Mouse (Mus musculus): Measurements from ENCODE around the gene Cdyl. TPM values are rescaled to one million over a fixed set of nuclear protein-coding genes. Genes with fewer than 3 reads are reported as not detected.

Cdyl gene
- total RNA-seq, 2 experiments from 2014 or later: 20.5 to 26.4 TPM

- no peak for DNase-seq
Observed at GRCm38 (mm10) chr13:35760372-35760771, 100.7 kb downstream of the Cdyl start.

- DNase-seq: no peak
Observed at GRCm38 (mm10) chr13:35764559-35764958, 104.9 kb downstream of the Cdyl start.

- DNase-seq: peak; percentile 11 to 19
Observed at GRCm38 (mm10) chr13:35765817-35766216, 106.2 kb downstream of the Cdyl start.

DNA sequence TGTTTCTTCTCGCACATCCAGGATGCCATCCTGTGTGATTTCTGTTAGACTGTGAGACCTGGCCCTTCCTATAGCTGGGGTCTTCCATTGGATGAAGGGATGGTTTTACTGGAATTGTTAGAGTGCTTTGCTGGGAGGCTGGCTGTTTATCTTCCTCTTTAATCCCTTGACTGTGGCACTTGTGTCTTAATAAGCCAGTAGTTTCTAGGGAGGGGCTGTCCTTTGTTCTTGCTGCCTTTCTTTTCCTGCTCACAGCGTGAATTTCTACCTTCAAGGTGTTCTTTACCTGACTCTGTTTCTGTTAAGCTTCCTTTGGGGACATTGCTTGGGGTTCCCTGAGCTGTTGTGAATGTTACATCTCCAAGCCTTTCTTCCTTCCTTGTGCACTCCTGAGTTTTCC is 110.0 kb downstream of the Cdyl start:
- DNase-seq: no peak

- no peak for DNase-seq
Observed at GRCm38 (mm10) chr13:35770421-35770820, 110.8 kb downstream of the Cdyl start.

- DNase-seq: peak; percentile 58 to 62
Observed at GRCm38 (mm10) chr13:35771968-35772382, 112.3 kb downstream of the Cdyl start.

- DNase-seq: peak; percentile 23 to 45
Observed at GRCm38 (mm10) chr13:35773763-35774162, 114.1 kb downstream of the Cdyl start.

GRCm38 (mm10) chr13:35776123-35776522 is 116.5 kb downstream of the Cdyl start:
- no peak for DNase-seq

- no peak for DNase-seq
Observed at GRCm38 (mm10) chr13:35780714-35781113, 121.1 kb downstream of the Cdyl start.

DNA sequence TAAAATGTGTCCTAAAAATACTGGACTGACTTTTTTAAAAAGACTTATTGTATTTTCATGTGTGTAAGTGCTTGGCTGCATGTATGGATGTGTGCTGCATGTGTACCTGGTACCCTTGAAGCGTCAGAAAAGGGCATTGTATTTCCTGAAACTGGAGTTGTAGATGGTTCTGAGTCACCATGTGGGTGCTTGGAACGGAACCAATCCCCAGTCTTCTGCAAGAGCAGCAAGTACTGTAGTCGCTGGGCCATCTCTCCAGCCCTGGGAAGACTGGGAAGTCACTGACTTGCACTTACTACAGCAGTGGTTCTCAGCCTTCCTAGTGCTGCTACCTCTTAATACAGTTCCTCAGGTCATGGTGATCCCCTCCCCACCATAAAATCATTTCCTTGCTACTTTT is 122.1 kb downstream of the Cdyl start:
- DNase-seq: peak; percentile 58 to 61

- DNase-seq: peak; percentile 62 to 68
Observed at GRCm38 (mm10) chr13:35782949-35783348, 123.3 kb downstream of the Cdyl start.

DNA sequence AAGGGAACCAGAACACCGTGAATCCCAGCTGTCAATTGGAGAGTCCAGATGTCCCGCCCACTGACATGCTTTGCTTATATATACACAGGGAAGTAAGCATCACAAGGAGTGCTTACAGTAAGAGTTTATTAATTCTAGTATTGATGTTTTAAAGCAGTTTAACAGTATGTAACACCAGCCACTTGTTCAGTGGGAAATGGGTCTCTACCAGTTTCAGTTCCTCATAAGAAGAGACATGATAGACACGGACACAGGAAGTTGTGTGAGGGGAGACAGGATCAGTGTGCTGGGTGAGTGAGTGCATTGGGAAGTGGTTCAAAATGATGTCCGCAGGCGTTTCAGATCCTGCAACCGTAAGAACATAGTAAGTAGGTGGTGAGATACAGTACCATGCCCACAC is 123.9 kb downstream of the Cdyl start:
- DNase-seq: no peak

DNA sequence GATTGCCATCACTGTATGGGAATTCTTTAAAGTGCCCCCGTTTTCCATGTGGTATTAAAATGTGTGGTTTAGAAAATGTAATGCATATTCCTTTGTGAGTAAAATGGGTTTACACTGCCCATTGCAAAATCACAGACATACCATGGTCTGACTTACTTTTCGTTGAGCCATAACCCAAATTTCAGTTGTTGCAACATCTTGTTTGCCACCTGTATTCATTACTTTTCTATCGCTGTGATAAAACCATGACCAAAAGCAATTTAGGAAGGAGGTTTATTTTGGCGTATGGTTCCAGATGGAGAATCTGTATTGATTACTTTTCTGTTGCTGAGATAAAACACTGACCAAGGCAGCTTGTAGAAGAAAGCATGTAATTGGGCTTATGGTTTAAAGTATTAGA is 124.6 kb downstream of the Cdyl start:
- no peak for DNase-seq

DNA sequence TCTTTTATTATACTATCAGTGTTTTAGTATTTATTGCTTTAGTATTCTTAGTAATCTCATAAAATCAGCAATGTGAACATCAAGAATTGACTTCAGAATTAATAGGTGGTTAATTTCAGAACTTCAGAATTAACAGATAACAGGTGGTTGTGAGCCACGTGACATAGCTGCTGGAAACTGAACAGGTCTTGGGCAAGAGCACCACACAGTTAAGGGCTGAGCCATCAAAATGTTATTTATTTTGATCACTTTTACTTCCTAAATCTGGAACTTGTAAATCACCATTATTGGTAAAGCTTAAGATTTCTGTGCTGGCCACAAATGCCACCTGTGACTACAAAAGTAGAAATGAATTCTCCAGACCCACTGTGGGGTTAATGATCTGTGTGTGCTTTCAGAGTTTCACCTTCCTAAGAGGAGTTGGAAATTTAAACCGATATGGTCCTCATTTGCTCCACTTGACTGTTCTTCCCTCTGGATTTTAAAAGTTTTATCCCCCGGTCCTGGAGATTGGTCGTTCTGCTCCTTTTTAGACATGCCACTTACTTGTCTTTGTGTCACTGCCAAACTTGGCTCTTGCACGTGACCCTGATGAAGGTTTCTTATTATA is 125.8 kb downstream of the Cdyl start:
- DNase-seq: no peak

- no peak for DNase-seq
Observed at GRCm38 (mm10) chr13:35786726-35787399, 127.2 kb downstream of the Cdyl start.

- DNase-seq: no peak
Observed at GRCm38 (mm10) chr13:35789577-35789976, 129.9 kb downstream of the Cdyl start.

- DNase-seq: no peak
Observed at GRCm38 (mm10) chr13:35790431-35790830, 130.8 kb downstream of the Cdyl start.

DNA sequence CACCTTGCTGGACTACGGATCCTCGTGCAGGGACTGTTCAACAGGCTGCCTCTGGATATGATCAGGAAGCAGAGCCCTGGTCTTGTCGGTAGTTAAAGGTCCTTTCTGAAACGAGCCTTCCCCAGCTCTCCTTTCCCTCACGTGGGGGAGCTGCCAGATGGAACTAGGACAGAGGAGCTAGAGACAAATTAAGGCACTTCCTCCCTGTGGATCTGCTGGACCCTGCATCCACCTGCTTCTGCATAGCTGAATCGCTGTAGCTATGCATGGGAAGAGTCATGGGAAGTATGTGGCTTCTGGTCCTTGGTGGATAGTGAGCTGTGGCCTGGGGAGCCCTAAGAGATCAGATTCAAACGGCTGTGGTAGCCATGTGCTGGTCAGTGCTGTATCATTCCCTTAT is 134.7 kb downstream of the Cdyl start:
- DNase-seq: no peak

DNA sequence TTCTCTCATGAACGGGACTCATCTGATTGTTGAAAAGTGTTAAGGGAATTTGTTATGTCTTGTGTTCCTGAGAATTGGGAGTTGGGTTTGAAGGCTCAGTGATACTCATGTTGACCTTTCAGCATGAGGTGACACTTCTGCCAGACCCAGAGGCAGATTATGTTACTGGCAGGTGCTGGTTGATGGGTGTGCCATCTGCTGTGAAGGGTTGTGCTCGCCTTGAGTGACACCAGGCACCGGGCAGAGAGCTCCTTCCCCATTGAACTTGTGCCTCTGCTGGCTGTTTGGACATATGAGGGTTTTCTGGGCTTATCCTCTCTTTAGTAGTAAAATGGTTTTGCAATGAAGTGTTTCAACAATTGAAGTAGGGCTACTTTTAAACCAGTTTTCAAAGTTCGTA is 135.1 kb downstream of the Cdyl start:
- DNase-seq: no peak

DNA sequence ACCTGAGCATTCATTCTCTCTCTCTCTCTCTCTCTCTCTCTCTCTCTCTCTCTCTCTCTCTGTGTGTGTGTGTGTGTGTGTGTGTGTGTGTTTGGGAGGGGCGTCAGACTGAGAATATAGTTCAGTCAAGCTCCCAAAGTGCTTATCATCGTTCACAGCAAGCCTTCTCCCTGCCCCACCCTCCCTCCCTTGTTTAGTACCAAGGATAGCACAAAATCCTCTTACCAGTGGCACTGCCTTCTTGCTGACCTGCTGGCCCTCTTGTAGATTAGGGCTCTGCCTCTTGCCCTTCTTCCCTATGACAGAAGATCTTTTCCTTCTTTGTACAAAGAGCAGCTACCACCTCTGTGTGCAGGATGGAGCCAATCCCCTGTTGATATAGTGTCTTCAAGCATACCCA is 136.3 kb downstream of the Cdyl start:
- DNase-seq: no peak

DNA sequence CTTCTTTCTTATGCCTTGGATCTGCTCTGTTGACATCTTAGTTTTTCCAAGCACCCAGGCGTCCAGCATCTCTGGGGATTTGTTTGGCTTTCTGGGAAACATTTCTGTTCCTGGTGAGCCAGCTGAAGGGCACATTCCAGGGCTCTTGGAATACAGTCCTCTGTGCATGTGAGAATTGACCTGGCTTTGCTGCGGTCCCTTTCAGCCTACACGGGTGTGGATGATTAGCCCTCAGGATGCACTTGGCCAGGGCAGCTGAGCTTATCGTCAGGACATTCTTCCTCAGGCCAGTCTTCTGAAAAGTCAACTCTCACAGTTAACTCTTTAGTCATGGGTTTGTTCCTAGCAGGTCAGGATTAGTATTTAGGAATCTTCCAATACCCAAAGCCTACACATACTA is 136.7 kb downstream of the Cdyl start:
- DNase-seq: no peak

GRCm38 (mm10) chr13:35797811-35798522 is 138.3 kb downstream of the Cdyl start:
- no peak for DNase-seq

- peak; percentile 33 to 53 for DNase-seq
Observed at GRCm38 (mm10) chr13:35798645-35799044, 139.0 kb downstream of the Cdyl start.

All from adrenal gland, postnatal 36 days (tissue).